Mouse (Mus musculus) monocyte, adult 2 months (primary cell): ENCODE data around the gene Kalrn.

Experiments used
- DNase-seq, 2 experiments: peaks; one replicate each; pipeline ENCODE4 v3.0.0; 2022; ENCODE audit warnings: low spot score in 2 of 2, low read depth in 1 of 2

Gene Kalrn

DNA sequence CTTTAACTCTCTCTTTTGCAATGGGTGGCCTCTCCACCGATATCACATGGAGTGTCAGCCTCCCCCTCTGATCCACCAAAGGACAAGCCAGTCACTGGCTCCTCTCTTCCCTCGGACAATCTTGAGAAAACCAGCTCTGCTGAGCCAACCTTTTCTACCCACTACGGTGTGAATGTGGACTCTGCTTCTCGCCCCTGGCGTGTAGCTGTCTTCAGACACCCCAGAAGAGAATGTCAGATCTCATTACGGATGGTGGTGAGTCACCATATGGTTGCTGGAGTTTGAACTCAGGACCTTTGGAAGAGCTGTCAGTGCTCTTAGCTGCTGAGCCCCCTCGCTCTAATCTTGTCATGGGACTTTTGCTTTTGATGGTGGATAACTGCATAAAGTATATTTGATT is 452.0 kb downstream of the Kalrn start:
- DNase-seq, result no peak

DNA sequence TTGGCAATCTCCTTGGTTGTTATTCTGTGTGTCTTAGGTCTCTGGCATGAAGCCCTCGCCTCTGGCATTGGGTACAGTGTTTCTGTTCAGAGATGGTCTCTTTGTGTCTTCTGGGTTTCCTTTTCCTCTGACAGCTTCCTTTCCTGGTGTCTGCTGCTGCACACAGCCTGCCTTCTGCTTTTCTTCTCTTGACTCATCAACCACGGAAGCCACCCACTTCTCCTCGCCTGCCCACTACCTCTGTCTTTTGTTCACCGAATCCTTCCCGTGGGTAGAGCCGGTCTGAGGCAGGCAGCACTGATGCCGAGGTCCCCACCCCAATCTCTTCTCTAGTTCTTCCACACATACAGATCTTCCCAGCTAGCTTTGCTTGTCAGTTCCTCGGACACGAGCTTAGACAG is 452.5 kb downstream of the Kalrn start:
- peak in 1 of 2 experiments; percentile 26 for DNase-seq

- no peak for DNase-seq
Measured at GRCm38 (mm10) chr16:34119844-34120243, 453.5 kb downstream of the Kalrn start.

DNA sequence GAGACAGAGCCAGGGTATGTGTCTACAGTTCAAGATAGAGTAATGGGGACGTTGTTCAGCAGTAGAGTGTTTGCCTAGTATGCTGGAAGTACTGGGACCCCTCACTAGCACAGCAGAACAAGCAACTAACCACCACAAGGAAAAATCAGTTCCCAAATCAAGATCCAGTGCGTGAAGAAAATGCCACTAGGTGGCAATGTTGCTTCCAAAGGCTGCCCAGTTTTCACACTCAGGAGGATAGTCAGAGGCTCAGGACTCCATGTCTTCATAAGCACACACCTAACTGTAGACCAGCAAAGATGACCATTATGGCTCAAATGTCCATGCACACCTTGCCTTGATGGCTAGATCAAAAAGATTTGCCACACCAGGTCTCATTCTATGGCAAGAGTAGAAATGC is 454.0 kb downstream of the Kalrn start:
- DNase-seq, result no peak

- DNase-seq, result peak in 1 of 2 experiments; percentile 30
Measured at GRCm38 (mm10) chr16:34114665-34115064, 458.7 kb downstream of the Kalrn start.

- no peak for DNase-seq
Measured at GRCm38 (mm10) chr16:34113150-34113549, 460.2 kb downstream of the Kalrn start.

DNA sequence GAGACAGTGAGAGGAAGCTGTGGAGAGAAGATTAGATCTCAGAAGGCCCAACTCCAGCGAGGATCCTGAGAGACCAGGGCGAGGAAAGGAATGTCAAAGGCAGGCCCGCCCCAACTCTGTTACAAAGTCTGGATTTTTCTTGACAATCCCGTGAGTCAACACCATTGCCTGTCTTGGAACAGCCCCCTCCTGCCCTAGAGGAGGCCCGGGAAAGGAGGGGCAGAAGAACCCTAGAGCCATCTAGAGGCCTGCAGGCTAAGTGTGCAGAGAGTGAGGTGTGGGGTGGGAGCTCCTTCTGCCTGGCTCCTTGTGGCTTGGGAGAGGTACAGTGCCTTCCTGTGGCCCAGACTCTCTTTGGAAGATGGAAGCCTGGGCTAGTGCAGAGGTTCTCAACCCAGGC is 460.8 kb downstream of the Kalrn start:
- no peak for DNase-seq

GRCm38 (mm10) chr16:34110840-34111625 is 462.3 kb downstream of the Kalrn start:
- DNase-seq, result no peak

DNA sequence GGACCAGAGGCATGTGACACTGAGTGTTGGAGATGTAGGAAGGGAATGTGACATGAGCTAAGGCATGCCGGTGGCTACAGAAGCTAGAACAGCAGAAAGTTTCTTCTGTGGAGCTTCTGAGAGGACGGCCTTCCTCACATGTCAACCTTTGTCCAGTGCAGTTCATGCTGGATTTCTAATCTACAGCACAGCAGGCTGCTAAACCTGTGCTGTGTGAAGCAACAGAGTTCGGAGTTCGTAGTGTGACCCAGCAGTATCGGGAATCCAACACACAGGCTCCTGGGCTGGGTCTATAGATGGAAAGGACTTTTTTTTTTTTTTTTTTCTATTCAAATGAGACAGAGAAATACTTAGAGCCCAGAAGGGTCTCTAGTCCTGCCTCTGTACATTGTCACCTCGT is 468.9 kb downstream of the Kalrn start:
- DNase-seq, result no peak

GRCm38 (mm10) chr16:34102742-34103141 is 470.6 kb downstream of the Kalrn start:
- DNase-seq, result no peak

DNA sequence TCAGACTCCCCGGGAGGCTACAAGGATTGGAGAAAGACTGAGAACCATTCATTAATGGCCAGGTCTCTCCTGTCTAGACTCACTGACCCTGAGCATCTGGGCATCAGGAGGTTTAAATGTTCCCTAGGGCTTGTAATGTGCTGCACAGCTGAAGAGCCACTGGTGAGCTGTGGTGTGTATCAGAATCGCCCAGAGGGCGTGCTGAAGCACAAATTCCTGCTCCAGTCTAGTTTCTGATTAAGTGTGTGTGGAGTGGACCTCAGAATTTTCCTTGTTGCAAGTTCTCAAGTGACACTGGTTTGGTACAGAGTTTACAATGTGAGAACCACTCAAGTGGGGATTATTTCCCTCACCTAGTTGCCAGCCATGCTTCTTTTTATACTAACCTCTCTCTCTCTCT is 473.5 kb downstream of the Kalrn start:
- DNase-seq, result no peak

DNA sequence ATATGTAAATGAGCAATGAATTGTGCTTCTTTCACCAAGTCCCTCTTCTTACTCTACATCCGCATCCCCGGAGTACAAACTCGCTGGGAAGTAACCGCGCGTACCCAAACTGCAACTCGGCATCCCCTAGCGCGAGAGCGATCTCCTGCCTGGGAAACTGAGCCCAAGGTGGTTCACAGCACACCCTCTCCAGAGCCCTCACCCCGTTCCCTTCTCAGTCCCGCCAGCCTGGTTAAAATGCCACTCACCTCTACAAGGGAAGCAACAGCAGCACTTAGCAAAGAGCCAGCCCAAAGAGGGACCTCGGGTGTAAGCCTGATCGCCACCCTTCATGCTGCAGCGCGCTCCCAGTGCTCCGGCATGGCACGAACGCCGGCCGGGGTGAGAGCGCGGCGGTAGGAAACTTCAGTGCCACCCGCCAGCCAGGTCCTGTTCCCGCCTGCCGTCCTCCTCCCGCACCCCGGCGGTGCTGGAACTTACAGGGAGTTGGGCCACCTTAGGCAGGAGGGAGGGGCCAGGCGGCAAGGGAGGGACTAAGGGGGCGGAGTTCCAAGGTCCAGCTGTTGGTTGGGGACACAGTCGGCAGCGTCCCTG is 477.7 kb downstream of the Kalrn start:
- peak in 1 of 2 experiments; percentile 40 for DNase-seq

- no peak for DNase-seq
Measured at GRCm38 (mm10) chr16:34095093-34095465, 478.3 kb downstream of the Kalrn start.

DNA sequence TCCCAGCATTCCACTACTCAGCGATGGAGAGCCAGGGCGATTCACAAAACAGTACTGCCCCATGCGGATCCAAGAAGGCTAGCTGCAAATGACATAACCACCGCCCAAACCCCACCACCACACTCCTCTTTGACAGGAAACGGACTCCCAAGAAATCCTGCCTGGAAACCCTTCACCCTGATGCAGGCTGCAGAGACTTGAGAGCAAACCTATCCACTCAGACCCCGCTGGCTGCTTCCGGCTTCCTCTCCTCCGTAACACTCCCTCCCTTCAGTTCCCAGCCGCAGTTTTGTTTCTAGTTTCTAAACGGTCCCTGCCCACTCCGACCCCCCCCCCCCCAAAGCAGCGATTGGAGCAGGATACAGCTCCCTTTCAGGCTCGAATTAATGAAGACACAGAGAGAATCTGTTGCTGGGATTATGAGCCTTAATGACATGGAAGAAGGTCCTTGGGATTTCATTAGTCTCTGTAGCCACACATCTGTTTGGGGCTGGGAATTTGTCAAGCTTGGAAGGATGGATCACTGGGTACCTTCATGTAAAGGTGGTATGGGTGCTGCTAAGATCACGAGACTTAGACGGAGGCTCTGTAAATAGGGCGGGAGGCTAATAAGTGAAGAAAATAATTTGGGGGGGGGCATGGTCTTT is 478.8 kb downstream of the Kalrn start:
- no peak for DNase-seq

DNA sequence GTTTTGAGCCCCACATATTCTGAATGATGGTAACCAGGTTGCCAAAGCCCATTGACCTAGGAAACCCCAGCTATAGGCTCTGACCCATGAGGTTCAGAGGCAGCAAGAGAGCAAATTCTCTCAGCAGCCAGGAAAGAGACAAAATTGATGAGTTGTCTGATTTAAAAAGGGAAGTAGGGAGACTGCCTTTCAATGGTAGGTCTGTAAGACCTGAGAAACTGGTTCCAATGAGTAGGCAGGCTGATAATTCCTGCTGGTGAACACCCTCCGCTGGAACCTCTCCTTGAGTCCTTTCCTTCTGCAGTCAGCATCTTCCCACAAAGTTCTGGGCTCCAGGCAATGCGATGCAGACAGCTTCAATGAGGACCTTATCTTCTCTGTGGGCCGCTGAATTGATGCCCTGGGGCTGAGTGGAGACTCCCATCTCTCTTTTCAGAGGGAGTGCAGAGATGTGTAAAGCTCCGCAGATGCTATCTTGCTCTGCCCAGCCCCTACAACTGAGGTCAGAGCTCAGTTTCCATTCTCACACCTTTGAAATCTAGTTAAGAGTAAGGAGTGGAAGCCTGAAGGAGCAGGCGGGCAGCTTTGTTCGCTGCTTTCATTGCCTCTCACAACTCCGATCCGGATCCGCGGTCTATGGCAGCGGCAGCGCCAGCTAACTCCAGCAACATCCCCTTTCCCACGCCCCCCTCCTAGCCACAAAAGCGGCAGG is 479.4 kb downstream of the Kalrn start:
- no peak for DNase-seq

DNA sequence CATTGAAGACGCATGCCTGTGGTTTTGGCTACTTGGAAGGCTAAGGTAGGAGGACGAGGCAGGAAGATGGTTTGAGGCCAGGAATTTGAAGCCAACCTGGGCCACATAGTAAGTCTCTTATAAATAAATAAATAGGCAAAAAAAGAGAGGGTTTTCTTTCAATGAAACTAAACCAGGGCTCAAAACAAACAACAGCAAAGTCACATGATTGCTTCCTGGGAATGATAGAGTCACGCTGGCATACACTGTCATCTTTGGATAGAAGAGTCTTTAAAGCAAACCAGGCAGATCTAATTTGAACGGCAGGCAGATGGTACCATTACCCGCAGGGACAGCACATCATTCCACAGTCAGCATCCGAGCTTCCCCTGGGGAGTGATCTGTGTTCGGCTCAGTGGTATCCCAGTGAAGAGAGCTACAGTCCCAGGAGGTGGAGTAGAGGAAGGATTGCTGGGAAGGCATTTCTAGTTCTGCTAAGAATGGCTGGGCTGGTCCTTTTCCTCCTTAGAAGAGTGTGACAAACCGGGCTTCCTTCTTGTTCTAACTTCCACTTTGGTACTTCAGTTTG is 483.7 kb downstream of the Kalrn start:
- DNase-seq, result no peak

DNA sequence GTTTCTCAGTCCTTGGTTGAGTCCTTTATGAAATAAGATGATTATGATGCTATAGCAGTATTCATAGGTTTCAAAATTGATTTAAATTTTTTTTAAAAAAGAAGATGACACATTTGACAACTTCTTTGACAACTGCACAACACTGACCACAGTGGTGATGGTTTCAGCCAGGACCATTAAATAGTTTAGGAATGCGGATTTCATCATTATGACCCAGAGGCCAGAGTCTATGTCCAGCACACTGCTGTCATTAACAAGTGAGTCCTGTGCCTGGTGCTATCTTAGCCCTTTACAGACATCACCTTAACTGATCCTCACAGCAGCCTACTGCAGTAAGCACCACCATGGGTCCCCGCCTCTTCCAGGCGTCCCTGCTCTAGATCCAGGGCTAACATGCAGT is 484.3 kb downstream of the Kalrn start:
- DNase-seq, result no peak

DNA sequence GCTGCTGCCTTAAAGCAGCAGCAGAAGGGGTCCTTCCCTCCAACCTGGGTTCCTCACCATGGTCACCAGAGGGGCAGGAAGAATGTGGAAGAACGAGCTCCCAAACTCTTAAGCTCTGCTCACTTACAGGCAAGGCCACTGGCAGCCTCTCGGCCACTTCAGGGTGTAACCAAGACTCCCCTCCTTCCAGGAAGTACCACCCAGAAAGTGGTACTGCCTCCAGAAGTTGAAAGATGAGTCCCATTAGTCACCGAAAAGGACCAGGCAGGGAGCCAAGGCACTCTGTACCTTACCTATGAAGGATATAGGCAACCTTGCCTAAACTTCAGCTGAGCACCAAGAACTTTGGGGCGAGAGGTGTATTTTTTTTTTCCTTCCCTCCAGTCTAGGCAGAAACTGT is 485.0 kb downstream of the Kalrn start:
- DNase-seq, result no peak

GRCm38 (mm10) chr16:34084135-34084920 is 489.0 kb downstream of the Kalrn start:
- DNase-seq, result no peak
